Mouse (Mus musculus): ENCODE measurements around the gene Mul1.
A peak's percentile ranks its signal among the peaks of the same experiment; 100 is the strongest.

Gene Mul1

DNA sequence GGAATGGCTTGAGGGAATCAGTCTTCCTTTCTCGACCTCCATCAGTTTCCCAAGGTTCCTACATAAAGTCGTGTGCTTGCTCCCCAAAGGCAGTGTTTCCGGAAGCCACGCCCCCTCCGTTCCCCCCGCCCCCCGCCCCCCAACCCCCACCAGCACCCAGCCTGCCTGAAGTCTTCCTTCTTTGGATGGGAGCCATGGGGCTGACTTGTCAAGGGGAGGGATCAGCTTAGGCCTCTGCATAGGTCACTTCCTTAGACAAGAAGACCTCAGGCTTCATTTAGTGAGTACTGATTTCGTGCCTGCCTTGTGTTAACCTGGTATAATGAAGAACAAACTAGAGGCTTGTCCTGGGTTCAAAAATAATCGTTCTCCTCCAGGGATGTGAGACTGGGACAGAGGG lies 26.4 kb downstream of the Mul1 start:
- no peak for ATAC-seq (ENCODE audit: low TSS enrichment)

DNA sequence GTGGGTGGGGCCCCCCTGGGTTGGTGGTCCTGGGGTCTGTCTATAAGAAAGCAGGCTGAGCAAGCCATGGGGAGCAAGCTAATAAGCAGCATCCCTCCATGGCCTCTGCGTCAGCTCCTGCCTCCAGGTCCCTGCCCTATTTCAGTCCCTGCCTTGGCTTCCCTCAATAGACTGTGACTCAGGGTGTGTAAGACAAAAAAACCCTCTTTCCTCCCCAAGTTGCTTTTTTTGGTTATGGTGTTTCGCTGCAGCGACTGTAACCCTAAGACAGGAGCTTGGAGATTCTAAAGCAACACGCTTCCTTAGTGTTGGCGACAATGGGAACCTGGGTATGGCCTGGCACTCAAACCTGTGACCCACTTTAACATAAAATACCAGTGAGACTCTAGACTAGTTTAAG lies 27.0 kb downstream of the Mul1 start:
- no peak for ATAC-seq (ENCODE audit: low TSS enrichment)

DNA sequence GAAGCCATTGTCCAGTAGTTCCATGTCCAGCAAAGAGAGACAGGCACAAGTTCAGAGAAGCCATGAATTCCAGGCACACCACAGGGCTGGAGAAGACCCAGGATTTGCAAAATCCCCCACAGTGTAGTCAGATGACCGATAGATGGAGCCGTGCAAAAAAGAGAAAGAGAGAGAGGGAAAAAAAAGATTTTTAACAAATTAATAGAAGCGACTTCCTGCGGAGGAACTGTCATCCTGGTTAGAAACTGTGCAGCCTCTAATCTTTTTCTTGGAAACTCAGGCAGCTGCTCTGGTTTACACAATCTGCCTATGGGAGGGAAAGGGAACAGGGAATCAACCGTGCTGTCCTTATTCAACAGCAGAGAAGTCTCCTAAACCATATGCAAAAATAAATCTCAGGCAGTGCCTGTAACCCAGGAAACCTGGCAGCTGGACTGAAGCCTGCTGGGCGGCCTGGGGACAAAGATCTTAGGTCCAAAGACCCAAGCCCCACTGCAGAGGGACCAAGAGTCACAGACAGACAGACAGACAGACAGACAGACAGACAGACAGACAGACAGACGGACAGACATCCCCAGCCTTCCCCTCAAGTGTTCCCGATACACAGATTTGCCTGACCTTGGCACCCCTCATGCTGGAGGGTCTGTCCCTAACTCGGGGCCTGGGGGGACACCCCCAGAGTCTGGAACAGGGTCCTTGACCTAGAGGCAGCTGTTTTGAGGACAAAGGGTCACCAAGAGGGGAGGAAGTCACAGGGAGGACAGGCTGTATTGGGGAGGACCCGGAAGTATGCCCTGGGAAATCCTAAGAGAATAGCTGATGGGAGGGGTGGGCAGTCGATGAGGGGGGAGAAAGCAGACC lies 28.7 kb downstream of the Mul1 start:
- ATAC-seq (ENCODE audit: low TSS enrichment), result peak; percentile 46

DNA sequence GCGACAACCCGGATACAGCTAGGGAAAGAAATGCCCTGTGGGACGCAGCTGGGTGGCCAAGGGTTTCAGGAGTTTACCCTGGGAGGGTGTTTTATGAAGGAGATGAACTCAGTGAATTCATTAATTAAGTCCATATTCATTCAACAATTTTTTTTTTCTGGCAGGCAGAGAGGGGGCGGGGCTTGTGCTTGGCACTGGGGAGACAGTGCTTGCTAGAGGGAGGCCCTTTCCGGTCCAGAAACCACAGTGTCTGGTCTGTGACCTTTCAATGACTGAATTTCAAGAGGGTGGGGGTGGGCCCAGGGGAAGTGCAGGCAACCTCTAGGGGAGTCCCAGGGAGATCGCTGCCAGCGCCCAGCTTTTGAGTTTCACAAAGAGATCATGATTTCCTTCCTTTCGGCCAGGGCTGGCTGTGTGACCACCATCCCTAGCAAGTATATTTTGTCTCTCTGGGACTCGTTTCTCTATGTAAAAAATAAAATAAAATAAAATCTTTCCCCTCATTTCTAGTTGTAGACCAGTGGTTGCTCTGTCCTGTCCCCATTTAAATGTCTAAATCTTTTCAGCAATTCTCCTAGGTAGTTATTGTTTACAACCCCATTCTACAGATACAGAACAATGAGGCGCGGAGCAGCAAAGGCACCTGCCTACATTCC lies 29.5 kb downstream of the Mul1 start:
- ATAC-seq (ENCODE audit: low TSS enrichment), result no peak

DNA sequence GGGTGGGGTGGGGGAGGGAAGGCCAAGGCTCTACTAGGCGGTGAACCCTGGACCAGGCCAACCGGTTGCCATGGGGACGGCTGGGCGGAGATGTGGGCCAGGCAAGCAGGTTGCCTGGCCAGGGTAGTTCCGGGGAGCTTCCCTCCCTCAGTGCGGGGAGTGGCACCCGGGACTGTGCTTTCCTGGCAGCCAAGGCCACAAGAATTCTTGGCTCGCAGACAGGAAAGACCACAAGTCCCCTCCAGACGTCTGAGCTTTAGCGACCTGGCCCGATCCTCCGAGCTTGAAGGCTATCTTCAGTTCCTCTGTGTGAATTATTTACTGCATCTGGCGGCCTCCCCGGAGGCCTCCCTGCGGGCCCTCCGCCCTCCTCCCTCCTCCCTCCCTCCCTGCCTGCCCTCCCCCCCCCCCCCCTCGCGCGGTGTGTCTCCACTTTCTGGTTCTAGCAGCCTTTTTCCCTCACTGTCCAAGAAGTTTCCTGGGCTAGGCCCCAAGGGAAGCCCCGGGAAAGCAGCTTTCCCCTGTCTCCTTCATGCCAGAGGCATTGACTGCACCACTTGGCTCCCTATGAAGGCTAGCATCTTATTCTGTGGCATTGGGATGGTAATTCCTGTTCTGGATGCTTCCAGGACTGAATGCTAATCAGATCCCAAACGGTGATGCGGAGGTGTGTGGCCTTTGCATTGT lies 30.3 kb downstream of the Mul1 start:
- no peak for ATAC-seq (ENCODE audit: low TSS enrichment)

DNA sequence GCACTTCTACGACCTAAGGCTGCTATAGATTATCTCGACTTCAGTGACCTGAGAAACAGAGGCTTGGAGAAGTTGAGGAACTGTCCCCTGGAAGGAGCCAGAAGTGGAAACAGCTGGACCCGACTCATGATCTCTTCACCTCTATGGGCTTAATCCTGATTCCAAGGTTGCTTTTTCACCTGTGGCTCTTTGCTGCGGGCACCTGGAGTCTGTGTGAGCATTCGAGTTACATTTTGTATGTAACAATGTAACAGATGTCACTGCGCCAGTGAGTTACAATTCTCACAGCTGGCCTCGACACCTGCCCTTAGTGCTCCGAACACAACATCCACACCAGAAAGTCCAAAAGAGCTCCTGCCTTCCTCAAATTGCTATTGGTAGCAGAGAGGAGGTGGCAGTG lies 31.0 kb downstream of the Mul1 start:
- no peak for ATAC-seq (ENCODE audit: low TSS enrichment)

DNA sequence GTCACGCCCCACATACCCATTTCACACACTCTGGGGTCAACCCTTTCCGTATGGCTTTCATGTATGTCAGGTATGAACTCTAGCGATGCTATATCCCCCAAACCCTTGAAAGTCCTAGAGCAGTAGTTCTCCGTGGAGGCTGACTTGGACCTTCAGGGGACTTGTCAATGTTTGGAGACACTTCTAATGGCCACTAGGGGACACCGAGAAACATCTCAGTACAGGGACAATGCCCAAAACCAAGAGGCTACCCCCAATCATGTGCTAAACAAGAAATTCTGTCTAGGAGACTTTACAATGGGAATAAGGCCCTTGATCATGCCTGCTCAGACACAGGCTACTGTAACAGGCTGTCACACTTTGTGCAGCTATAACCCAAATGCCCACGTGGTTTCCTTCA lies 32.2 kb downstream of the Mul1 start:
- ATAC-seq (ENCODE audit: low TSS enrichment), result no peak

DNA sequence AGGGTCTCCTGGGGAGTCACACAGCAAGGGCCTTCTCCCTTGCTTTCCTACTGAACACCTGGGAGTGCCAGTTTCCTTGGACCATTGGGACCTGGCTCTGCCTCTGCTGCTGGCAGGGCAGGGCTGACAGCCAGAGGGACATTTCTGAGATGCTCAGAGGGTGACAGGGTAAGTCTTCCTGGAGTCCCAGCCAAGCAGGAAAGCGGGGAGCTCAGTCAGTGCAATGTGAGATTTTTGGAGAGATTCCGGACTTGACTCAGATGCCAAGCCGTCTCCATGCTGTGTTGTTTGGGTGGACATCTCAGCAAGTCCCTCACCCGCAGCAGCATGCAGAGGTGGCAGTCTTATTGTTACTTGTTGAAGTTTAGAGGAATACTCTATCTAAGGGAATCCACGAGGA lies 33.0 kb downstream of the Mul1 start:
- no peak for ATAC-seq (ENCODE audit: low TSS enrichment)

DNA sequence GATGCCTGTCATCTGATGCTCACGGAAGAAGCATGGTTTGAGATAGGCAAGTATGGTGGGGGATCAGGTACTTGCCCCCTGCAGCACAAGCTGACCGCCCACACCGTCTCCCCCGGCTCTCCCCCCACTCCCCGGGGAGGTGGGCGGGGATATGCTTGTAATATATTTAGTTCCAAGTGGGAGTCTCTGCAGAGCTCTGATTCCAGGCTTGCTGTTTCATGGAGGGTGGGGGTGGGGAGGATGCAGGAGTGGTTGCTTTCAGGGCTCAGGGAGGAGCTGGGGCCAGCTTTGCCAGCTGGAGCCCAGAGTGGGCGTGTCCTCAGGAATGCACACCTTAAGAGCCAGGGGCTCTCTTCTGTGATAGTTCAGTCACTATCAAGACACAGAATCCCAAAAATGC lies 34.6 kb downstream of the Mul1 start:
- ATAC-seq (ENCODE audit: low TSS enrichment), result peak; percentile 42; the same call in 1 of the 2 replicates

DNA sequence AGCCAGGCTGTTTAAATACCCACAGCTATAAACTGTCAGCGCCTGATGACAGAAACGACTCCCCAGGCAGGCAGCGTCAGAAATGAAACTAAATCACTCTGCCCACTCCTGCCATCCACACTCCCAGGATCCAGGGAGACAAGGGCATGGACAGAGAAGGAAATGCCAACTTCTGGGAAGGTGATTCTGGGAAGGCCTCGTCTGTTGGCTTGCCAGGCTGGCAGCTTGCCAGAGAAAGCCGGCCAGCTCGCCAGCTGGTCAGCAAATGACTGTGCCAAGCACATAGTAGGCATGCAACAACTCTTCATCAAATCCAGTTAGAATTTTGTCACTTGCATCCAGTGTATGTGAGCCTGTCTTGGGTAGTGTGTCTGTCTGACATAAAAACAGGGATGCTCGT lies 36.8 kb downstream of the Mul1 start:
- ATAC-seq (ENCODE audit: low TSS enrichment), result no peak

DNA sequence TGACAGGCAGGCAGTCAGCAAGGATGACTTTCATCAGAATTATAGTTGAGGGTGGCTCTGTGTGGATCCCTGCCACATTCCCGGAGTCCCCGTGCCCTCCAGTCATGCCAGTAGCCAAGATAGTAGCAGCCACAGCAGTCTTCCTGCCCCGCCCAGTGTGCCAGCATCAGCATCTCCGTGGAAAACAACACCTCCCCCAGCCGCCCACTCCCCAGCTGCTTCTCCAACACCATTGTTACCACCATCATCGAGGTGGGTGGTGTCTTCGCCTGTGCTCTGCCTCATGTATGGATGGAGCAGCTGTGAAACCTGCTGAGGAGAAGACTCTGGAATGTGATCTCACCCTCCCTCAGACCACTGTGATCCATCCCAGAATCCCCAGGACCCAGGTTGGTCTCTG lies 45.1 kb downstream of the Mul1 start:
- ATAC-seq (ENCODE audit: low TSS enrichment), result peak; percentile 74; the same call in 1 of the 2 replicates

DNA sequence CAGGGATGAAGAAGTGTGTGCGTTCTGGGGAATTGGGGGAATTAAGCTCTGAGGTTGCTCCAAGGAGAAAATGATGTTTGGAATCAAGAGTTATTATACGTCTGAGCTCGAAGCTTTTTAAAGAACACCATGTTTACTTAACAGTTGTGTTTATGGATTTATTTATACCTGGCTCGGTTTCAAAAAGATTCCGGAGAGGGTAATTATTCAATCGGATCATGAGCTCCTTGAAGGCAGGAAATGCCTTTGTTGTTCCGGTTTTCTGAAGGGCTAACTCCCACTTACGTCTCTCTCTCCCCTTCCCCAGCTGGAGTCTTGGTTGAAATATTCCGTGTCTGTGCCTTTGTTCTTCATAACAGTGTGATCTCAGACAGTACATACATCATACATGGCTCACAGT lies 46.5 kb downstream of the Mul1 start:
- ATAC-seq (ENCODE audit: low TSS enrichment), result no peak

DNA sequence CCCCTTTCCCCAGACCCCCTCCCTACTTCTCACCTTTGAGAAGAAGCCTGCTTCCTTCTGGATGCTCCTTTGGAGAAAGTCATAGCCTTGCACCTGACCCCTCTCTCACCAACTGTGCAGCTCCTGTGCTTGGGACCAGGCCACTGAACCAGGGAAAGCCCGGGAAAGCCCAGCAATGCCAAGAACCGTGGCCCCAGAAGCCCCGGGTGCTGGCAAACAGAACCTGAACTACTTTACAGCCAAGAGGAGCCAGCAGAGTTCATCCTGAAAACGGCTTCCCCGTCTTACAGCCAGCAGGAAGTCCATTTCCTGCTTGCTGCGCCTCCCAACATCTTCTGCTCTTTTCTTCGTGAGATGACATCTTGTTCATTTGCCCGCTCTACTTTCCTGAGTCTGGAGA lies 48.2 kb downstream of the Mul1 start:
- ATAC-seq (ENCODE audit: low TSS enrichment), result no peak

DNA sequence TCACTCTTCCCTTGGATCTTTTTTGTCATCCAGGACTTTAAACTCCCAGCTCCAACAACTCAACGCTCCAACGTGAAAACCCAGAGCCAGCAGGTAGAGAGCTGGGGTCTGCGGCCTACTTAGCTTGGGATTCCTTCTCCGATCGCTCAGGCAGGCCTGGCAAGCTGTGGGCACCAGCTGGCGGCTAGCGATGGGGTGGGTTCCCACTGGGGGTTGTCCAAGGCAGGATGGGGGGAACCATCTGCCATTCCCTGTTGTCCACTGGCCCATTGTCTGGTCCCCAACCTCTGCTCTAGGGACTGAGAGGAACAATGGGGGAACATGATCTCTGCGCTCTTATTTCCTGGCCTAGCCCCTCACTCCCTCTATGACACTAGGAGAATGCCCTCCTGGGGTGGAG lies 53.8 kb downstream of the Mul1 start:
- ATAC-seq (ENCODE audit: low TSS enrichment), result no peak

DNA sequence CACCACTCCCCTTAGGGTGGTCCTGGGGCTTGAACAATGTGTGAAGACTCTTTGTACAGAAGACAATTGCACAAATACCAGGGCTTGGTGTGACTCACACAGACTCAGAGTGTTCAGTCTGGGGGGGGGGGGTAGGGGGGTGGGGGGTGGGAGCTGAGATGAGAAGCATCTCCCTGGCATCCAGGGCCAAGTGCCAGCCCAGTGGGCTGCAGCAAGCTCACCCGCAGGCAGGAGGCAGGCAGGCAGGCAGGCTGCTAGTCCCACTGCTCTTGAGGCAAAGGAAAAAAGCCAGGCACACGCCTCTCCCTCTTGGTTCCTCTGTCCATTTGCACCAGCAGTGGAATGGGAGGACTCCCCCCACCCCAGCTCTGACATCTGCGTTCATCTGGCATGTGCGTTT lies 56.6 kb downstream of the Mul1 start:
- ATAC-seq (ENCODE audit: low TSS enrichment), result no peak
